Mouse (Mus musculus): ENCODE results near the gene Syngr3. TPM values are rescaled to one million over a fixed set of nuclear protein-coding genes. Genes with fewer than 3 reads are reported as not detected.

Syngr3 gene
- polyA plus RNA-seq (2015; fragmentation: Nextera tagmentation; extraction: Ambion mirVana): 269 and 290 TPM in 2 replicates

GRCm38 (mm10) chr17:24689251-24690081, at the start of gene Syngr3:
Gene Syngr3, minus strand, starts transcription at chr17:24689955.

GRCm38 (mm10) chr17:24736330-24737051, 46.7 kb upstream of the Syngr3 start, which contains the start of gene Msrb1:
Gene Msrb1, plus strand, starts transcription at chr17:24736642.

GRCm38 (mm10) chr17:24727618-24728017, 37.9 kb upstream of the Syngr3 start, which contains the start of gene Rpl3l:
Gene Rpl3l, plus strand, starts transcription at chr17:24727820.

GRCm38 (mm10) chr17:24724184-24724583, 34.4 kb upstream of the Syngr3 start, which contains the start of gene Ndufb10:
Gene Ndufb10, minus strand, starts transcription at chr17:24724478.

GRCm38 (mm10) chr17:24717943-24718342, 28.2 kb upstream of the Syngr3 start, which contains the start of the genes Rnf151 and Rps2:
Gene Rnf151, minus strand, starts transcription at chr17:24718063.
Gene Rps2, plus strand, starts transcription at chr17:24718116.

GRCm38 (mm10) chr17:24706982-24707800, 17.4 kb upstream of the Syngr3 start, which contains the start of gene Tbl3:
Gene Tbl3, minus strand, starts transcription at chr17:24707660.

GRCm38 (mm10) chr17:24696011-24696697, 6.4 kb upstream of the Syngr3 start, which contains the start of the genes Gfer and Noxo1:
Gene Gfer, minus strand, starts transcription at chr17:24696156.
Gene Noxo1, plus strand, starts transcription at chr17:24696234.

GRCm38 (mm10) chr17:24669545-24670245, 20.1 kb downstream of the Syngr3 start, which contains the start of gene Zfp598:
Gene Zfp598, plus strand, starts transcription at chr17:24669687.

GRCm38 (mm10) chr17:24658017-24658758, 31.6 kb downstream of the Syngr3 start, which contains the start of gene Npw:
Gene Npw, minus strand, starts transcription at chr17:24658457.

GRCm38 (mm10) chr17:24650070-24650616, 39.6 kb downstream of the Syngr3 start, which contains the start of gene Slc9a3r2:
Gene Slc9a3r2, minus strand, starts transcription at chr17:24650327.

Other genes with a start within 250 kb of the Syngr3 start
- gene Dnase1l2, start 246.8 kb downstream of the Syngr3 start, polyA plus RNA-seq (2015; fragmentation: Nextera tagmentation; extraction: Ambion mirVana): 2.2 and 2.7 TPM in 2 replicates
- 33.1 and 43.4 TPM in 2 replicates for gene E4f1, start 219.6 kb downstream of the Syngr3 start, polyA plus RNA-seq (2015; fragmentation: Nextera tagmentation; extraction: Ambion mirVana)
- gene Pgp, start 219.6 kb downstream of the Syngr3 start, polyA plus RNA-seq (2015; fragmentation: Nextera tagmentation; extraction: Ambion mirVana): 108 and 113 TPM in 2 replicates
- gene Bricd5, start 216.1 kb downstream of the Syngr3 start, polyA plus RNA-seq (2015; fragmentation: Nextera tagmentation; extraction: Ambion mirVana): 2.1 and 3.0 TPM in 2 replicates
- gene Mlst8, start 210.9 kb downstream of the Syngr3 start, polyA plus RNA-seq (2015; fragmentation: Nextera tagmentation; extraction: Ambion mirVana): 24.4 and 25.9 TPM in 2 replicates
- 62.8 and 68.5 TPM in 2 replicates for gene Caskin1, start 201.4 kb downstream of the Syngr3 start, polyA plus RNA-seq (2015; fragmentation: Nextera tagmentation; extraction: Ambion mirVana)
- 50.6 and 60.2 TPM in 2 replicates for gene Traf7, start 162.0 kb downstream of the Syngr3 start, polyA plus RNA-seq (2015; fragmentation: Nextera tagmentation; extraction: Ambion mirVana)
- 12.8 and 13.8 TPM in 2 replicates for gene Rab26, start 155.7 kb downstream of the Syngr3 start, polyA plus RNA-seq (2015; fragmentation: Nextera tagmentation; extraction: Ambion mirVana)
- 23.6 and 24.9 TPM in 2 replicates for gene Pkd1, start 140.1 kb downstream of the Syngr3 start, polyA plus RNA-seq (2015; fragmentation: Nextera tagmentation; extraction: Ambion mirVana)
- 45.5 and 59.7 TPM in 2 replicates for gene Tsc2, start 57.3 kb downstream of the Syngr3 start, polyA plus RNA-seq (2015; fragmentation: Nextera tagmentation; extraction: Ambion mirVana)
- gene Nthl1, start 57.3 kb downstream of the Syngr3 start, polyA plus RNA-seq (2015; fragmentation: Nextera tagmentation; extraction: Ambion mirVana): 6.5 and 6.9 TPM in 2 replicates
- 82.2 and 84.4 TPM in 2 replicates for gene Slc9a3r2, start 39.6 kb downstream of the Syngr3 start, polyA plus RNA-seq (2015; fragmentation: Nextera tagmentation; extraction: Ambion mirVana)
- 0.93 and 1.2 TPM in 2 replicates for gene Npw, start 31.5 kb downstream of the Syngr3 start, polyA plus RNA-seq (2015; fragmentation: Nextera tagmentation; extraction: Ambion mirVana)
- gene Zfp598, start 20.3 kb downstream of the Syngr3 start, polyA plus RNA-seq (2015; fragmentation: Nextera tagmentation; extraction: Ambion mirVana): 13.9 and 18.2 TPM in 2 replicates
- gene Gfer, start 6.2 kb upstream of the Syngr3 start, polyA plus RNA-seq (2015; fragmentation: Nextera tagmentation; extraction: Ambion mirVana): 38.1 and 38.9 TPM in 2 replicates
- gene Noxo1, start 6.3 kb upstream of the Syngr3 start, polyA plus RNA-seq (2015; fragmentation: Nextera tagmentation; extraction: Ambion mirVana): 1.7 and 2.3 TPM in 2 replicates
- gene Tbl3, start 17.7 kb upstream of the Syngr3 start, polyA plus RNA-seq (2015; fragmentation: Nextera tagmentation; extraction: Ambion mirVana): 43.3 and 47.7 TPM in 2 replicates
- gene Rnf151, start 28.1 kb upstream of the Syngr3 start, polyA plus RNA-seq (2015; fragmentation: Nextera tagmentation; extraction: Ambion mirVana): not detected in 2 replicates
- gene Rps2, start 28.2 kb upstream of the Syngr3 start, polyA plus RNA-seq (2015; fragmentation: Nextera tagmentation; extraction: Ambion mirVana): 836 and 837 TPM in 2 replicates
- gene Ndufb10, start 34.5 kb upstream of the Syngr3 start, polyA plus RNA-seq (2015; fragmentation: Nextera tagmentation; extraction: Ambion mirVana): 375 and 378 TPM in 2 replicates
- gene Rpl3l, start 37.9 kb upstream of the Syngr3 start, polyA plus RNA-seq (2015; fragmentation: Nextera tagmentation; extraction: Ambion mirVana): 0.27 and 0.40 TPM in 2 replicates
- gene Msrb1, start 46.7 kb upstream of the Syngr3 start, polyA plus RNA-seq (2015; fragmentation: Nextera tagmentation; extraction: Ambion mirVana): 24.4 and 29.7 TPM in 2 replicates
- gene Hs3st6, start 63.0 kb upstream of the Syngr3 start, polyA plus RNA-seq (2015; fragmentation: Nextera tagmentation; extraction: Ambion mirVana): 0.20 and 0.57 TPM in 2 replicates
- gene Meiob, start 114.3 kb upstream of the Syngr3 start, polyA plus RNA-seq (2015; fragmentation: Nextera tagmentation; extraction: Ambion mirVana): not detected in 2 replicates
- gene Hagh, start 150.2 kb upstream of the Syngr3 start, polyA plus RNA-seq (2015; fragmentation: Nextera tagmentation; extraction: Ambion mirVana): 101 and 108 TPM in 2 replicates
- gene Fahd1, start 160.4 kb upstream of the Syngr3 start, polyA plus RNA-seq (2015; fragmentation: Nextera tagmentation; extraction: Ambion mirVana): 28.1 and 29.5 TPM in 2 replicates
- gene Igfals, start 176.0 kb upstream of the Syngr3 start, polyA plus RNA-seq (2015; fragmentation: Nextera tagmentation; extraction: Ambion mirVana): 0.25 and 0.35 TPM in 2 replicates
- gene Nubp2, start 196.4 kb upstream of the Syngr3 start, polyA plus RNA-seq (2015; fragmentation: Nextera tagmentation; extraction: Ambion mirVana): 61.6 and 67.5 TPM in 2 replicates
- 85.2 and 90.4 TPM in 2 replicates for gene Spsb3, start 196.7 kb upstream of the Syngr3 start, polyA plus RNA-seq (2015; fragmentation: Nextera tagmentation; extraction: Ambion mirVana)
- gene Eme2, start 205.1 kb upstream of the Syngr3 start, polyA plus RNA-seq (2015; fragmentation: Nextera tagmentation; extraction: Ambion mirVana): 28.3 and 29.9 TPM in 2 replicates
- gene Mrps34, start 205.2 kb upstream of the Syngr3 start, polyA plus RNA-seq (2015; fragmentation: Nextera tagmentation; extraction: Ambion mirVana): 131 and 137 TPM in 2 replicates
- 123 TPM in 2 replicates for gene Nme3, start 206.5 kb upstream of the Syngr3 start, polyA plus RNA-seq (2015; fragmentation: Nextera tagmentation; extraction: Ambion mirVana)
- gene Mapk8ip3, start 247.0 kb upstream of the Syngr3 start, polyA plus RNA-seq (2015; fragmentation: Nextera tagmentation; extraction: Ambion mirVana): 58.6 and 70.9 TPM in 2 replicates

Data from neural tube, postnatal 0 days (tissue).